Mouse (Mus musculus): ENCODE results near the gene Ncaph2.

Ncaph2 gene

GRCm38 (mm10) chr15:89355241-89356187 lies at the start of gene Ncaph2, which contains the start of gene Lmf2:
Gene Ncaph2 (plus strand): TSS chr15:89355719.
Gene Lmf2 (minus strand): TSS chr15:89355659.
- ATAC-seq (ENCODE audit: insufficient number of reproducible peaks, low FRiP score, low TSS enrichment): peak; percentile 71; the same call in 1 of the 2 replicates

GRCm38 (mm10) chr15:89305966-89306365 lies 49.6 kb upstream of the Ncaph2 start:
- ATAC-seq (ENCODE audit: insufficient number of reproducible peaks, low FRiP score, low TSS enrichment): no peak

- no peak for ATAC-seq (ENCODE audit: insufficient number of reproducible peaks, low FRiP score, low TSS enrichment)
These were observed 48.1 kb upstream of the Ncaph2 start for GRCm38 (mm10) chr15:89307461-89307860.

GRCm38 (mm10) chr15:89308406-89309139 lies 46.9 kb upstream of the Ncaph2 start:
- ATAC-seq (ENCODE audit: insufficient number of reproducible peaks, low FRiP score, low TSS enrichment): no peak

GRCm38 (mm10) chr15:89309962-89310498 lies 45.5 kb upstream of the Ncaph2 start:
- no peak for ATAC-seq (ENCODE audit: insufficient number of reproducible peaks, low FRiP score, low TSS enrichment)

GRCm38 (mm10) chr15:89313359-89313758 lies 42.2 kb upstream of the Ncaph2 start:
- no peak for ATAC-seq (ENCODE audit: insufficient number of reproducible peaks, low FRiP score, low TSS enrichment)

GRCm38 (mm10) chr15:89314107-89314506 lies 41.4 kb upstream of the Ncaph2 start:
- no peak for ATAC-seq (ENCODE audit: insufficient number of reproducible peaks, low FRiP score, low TSS enrichment)

GRCm38 (mm10) chr15:89314511-89315189 lies 40.9 kb upstream of the Ncaph2 start:
- ATAC-seq (ENCODE audit: insufficient number of reproducible peaks, low FRiP score, low TSS enrichment): peak; percentile 50

- ATAC-seq (ENCODE audit: insufficient number of reproducible peaks, low FRiP score, low TSS enrichment): peak; percentile 91
These were observed 40.3 kb upstream of the Ncaph2 start, which contains the start of gene Sbf1 for GRCm38 (mm10) chr15:89315190-89315731. Gene Sbf1 (minus strand): TSS chr15:89315311.

GRCm38 (mm10) chr15:89316146-89316545 lies 39.4 kb upstream of the Ncaph2 start:
- ATAC-seq (ENCODE audit: insufficient number of reproducible peaks, low FRiP score, low TSS enrichment): no peak

GRCm38 (mm10) chr15:89321264-89321663 lies 34.3 kb upstream of the Ncaph2 start:
- no peak for ATAC-seq (ENCODE audit: insufficient number of reproducible peaks, low FRiP score, low TSS enrichment)

GRCm38 (mm10) chr15:89322670-89323522 lies 32.6 kb upstream of the Ncaph2 start, which contains the start of gene Adm2:
Gene Adm2 (plus strand): TSS chr15:89322720.
- ATAC-seq (ENCODE audit: insufficient number of reproducible peaks, low FRiP score, low TSS enrichment): no peak

GRCm38 (mm10) chr15:89323656-89324055 lies 31.9 kb upstream of the Ncaph2 start:
- no peak for ATAC-seq (ENCODE audit: insufficient number of reproducible peaks, low FRiP score, low TSS enrichment)

- ATAC-seq (ENCODE audit: insufficient number of reproducible peaks, low FRiP score, low TSS enrichment): no peak
These were observed 29.1 kb upstream of the Ncaph2 start for GRCm38 (mm10) chr15:89326441-89326840.

GRCm38 (mm10) chr15:89334271-89334670 lies 21.2 kb upstream of the Ncaph2 start, which contains the start of gene Miox:
Gene Miox (plus strand): TSS chr15:89334398.
- ATAC-seq (ENCODE audit: insufficient number of reproducible peaks, low FRiP score, low TSS enrichment): no peak

- ATAC-seq (ENCODE audit: insufficient number of reproducible peaks, low FRiP score, low TSS enrichment): no peak
These were observed 20.6 kb upstream of the Ncaph2 start for GRCm38 (mm10) chr15:89334774-89335537.

- ATAC-seq (ENCODE audit: insufficient number of reproducible peaks, low FRiP score, low TSS enrichment): no peak
These were observed 19.1 kb upstream of the Ncaph2 start for GRCm38 (mm10) chr15:89336422-89336821.

- no peak for ATAC-seq (ENCODE audit: insufficient number of reproducible peaks, low FRiP score, low TSS enrichment)
These were observed 15.8 kb upstream of the Ncaph2 start for GRCm38 (mm10) chr15:89339696-89340095.

Data from cerebellum, adult (tissue).